Mouse (Mus musculus): ENCODE measurements around the gene Ripply2. TPM values are rescaled to one million over a fixed set of nuclear protein-coding genes. Genes with fewer than 3 reads are reported as not detected.

The Ripply2 gene
- total and polyA plus RNA-seq, 3 experiments = not detected

DNA sequence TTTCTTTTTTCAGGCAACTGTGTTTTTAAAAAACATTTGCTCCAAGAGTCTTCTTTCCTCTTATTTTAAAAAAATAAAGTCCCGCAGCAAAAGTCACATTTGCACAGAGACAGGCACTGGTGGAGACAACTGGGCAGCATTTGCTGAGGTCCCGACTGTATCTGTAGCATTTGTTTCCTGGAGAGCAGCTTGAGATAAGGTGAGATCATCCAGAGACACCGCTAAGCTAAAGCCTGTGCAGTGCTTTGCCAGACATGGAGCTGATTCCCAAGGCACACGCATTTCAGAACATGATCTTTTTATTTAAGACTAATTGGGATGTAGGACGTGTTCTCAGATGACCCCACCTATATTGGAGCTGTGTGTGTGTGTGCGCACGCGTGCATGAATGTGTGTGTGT is 23.6 kb upstream of the Ripply2 start:
- no peak overlapping the region for H3K27ac ChIP-seq
- H3K27me3 ChIP-seq (ENCODE audit: control insufficient read depth, insufficient read depth, low read length) = no peaks in the 10 kb centered on the region
- no peak overlapping the region for H3K4me3 ChIP-seq
- TF ChIP-seq CTCF (IDR thresholded peaks at IDR 0.05) (no peak), EP300 (IDR thresholded peaks at IDR 0.05; ENCODE audit: insufficient read depth, low read depth, low read length) (no peak), POLR2A (IDR thresholded peaks at IDR 0.05; ENCODE audit: insufficient read depth, low read depth, low read length) (no peak)
- 41% methylated on average over 8 of the region's 8 CpGs for WGBS
- no peaks in the 10 kb centered on the region for H3K36me3 ChIP-seq (ENCODE audit: control insufficient read depth, insufficient read depth, low read length)
- no peak for DNase-seq
- no peaks in the 10 kb centered on the region for H3K4me1 ChIP-seq (ENCODE audit: control insufficient read depth, insufficient read depth, low read length)
- intact Hi-C loops (cut with DNase I) = no loop called here
- no peaks in the 10 kb centered on the region for H3K79me2 ChIP-seq (replicated peaks; ENCODE audit: control insufficient read depth, insufficient read depth, low read length)
- no peak overlapping the region for H3K9ac ChIP-seq (ENCODE audit: low read depth, low read length)

DNA sequence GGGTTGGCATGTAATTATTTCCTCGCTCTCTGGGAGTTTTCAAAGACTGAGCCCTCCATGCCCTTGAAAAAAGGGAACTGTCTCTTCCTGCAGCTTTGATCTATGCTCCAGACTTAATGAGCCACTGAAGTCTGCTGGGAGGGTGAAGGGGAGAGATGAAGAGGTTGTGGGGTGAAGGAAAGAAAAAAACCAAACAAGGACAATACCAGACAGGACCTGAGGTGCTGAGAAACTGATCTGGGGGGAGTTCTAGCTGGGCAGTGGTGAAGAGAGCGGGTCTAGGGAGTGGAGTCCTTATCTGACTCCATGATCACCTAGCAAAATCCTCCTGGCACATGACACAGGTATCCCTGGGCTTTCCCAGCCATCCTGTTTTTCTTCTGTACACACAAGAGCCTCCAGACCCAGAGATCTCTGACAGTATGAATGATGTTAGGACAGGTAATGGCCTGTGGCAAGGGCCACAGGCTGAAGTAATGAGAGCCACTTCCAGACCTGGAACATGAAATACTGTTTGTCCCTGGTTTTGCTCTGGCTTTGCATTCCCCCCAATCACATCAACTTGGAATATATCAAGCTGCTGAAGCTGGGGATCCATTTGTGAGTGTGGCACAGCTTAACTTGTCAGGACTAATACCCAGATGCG is 18.2 kb upstream of the Ripply2 start:
- Histone ChIP-seq H3K79me2 (replicated peaks; ENCODE audit: control insufficient read depth, insufficient read depth, low read length) (no peaks in the 10 kb centered on the region), H3K27me3 (ENCODE audit: control insufficient read depth, insufficient read depth, low read length) (no peaks in the 10 kb centered on the region), H3K27ac (no peak overlapping the region), H3K36me3 (ENCODE audit: control insufficient read depth, insufficient read depth, low read length) (no peaks in the 10 kb centered on the region), H3K9ac (ENCODE audit: low read depth, low read length) (no peak overlapping the region), H3K4me3 (no peak overlapping the region), H3K4me1 (ENCODE audit: control insufficient read depth, insufficient read depth, low read length) (no peaks in the 10 kb centered on the region)
- intact Hi-C loops (cut with DNase I) = no loop called here
- no peak for TF ChIP-seq EP300 (IDR thresholded peaks at IDR 0.05; ENCODE audit: insufficient read depth, low read depth, low read length)
- WGBS = 74% methylated on average over 3 of the region's 3 CpGs
- no peak for DNase-seq

DNA sequence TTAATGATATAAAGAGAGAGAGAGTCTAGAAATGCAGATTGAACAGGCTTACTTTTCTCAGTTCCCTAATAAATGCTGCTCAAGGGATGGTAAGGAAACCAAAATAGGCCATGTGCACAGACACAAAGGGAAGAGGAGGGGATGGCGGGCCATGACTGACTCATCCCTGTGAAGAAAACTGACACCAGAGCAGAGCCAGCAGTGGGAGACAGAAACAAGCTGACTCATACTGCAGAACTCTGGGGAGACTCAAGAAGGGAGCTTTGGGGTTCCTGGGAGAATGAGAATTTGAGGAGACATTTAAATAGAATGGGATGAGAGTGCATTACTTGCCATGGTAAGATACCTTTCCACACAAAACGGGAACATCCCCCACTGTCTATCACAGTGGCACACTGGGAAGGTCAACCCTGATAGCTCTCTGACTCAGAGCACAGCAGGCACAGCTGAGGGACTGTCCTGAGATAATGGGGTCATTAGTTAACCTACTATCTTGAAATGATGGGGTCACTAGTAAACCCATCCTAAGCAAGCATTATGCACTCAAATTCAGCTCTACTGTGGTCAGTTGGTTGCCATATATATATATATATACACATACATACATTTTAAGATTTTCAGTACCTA is 15.3 kb upstream of the Ripply2 start:
- no peaks in the 10 kb centered on the region for H3K36me3 ChIP-seq (ENCODE audit: control insufficient read depth, insufficient read depth, low read length)

DNA sequence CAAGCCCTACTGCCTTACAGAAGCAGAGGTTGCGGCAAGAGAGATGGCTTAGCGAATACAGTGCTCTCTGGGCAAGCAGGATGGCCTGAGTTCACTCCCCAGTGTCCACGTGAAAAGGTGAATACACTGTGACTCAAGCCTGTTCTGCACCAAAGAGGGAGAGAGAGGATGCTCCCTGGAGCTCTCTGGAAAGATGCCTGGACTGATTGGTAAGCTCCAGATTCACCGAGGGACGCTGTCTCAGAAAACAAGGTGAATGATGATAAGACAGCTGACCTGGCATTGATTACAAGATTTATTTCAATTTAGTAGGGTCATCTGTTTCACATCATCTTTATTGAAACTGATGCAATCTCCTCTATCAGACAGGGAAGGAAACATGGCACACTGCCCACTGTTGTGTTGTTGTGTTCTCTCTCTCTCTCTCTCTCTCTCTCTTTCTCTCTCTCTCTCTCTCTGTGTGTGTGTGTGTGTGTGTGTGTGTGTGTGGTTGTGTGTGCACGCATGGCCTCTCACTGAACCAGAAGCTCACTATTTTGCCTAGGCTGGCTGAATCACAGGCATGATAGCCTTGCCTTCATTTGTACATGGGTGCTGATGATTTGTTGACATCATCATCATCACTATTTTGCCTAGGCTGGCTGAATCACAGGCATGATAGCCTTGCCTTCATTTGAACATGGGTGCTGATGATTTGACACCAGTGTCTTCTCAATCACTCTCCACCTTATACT is 10.5 kb upstream of the Ripply2 start:
- H3K9ac ChIP-seq (ENCODE audit: low read depth, low read length) = no peak overlapping the region
- WGBS = 54% methylated on average over 6 of the region's 6 CpGs

More for the DNA sequence above, 15.3 kb upstream of the Ripply2 start:
- Histone ChIP-seq H3K79me2 (replicated peaks; ENCODE audit: control insufficient read depth, insufficient read depth, low read length) (no peaks in the 10 kb centered on the region), H3K27ac (no peak overlapping the region), H3K4me3 (no peak overlapping the region), H3K27me3 (ENCODE audit: control insufficient read depth, insufficient read depth, low read length) (no peaks in the 10 kb centered on the region), H3K4me1 (ENCODE audit: control insufficient read depth, insufficient read depth, low read length) (no peaks in the 10 kb centered on the region), H3K9ac (ENCODE audit: low read depth, low read length) (no peak overlapping the region)
- intact Hi-C loops (cut with DNase I) = no loop called here
- 45% methylated on average over 2 of the region's 2 CpGs for WGBS
- TF ChIP-seq CTCF (IDR thresholded peaks at IDR 0.05) = no peak
- TF ChIP-seq POLR2A (IDR thresholded peaks at IDR 0.05; ENCODE audit: insufficient read depth, low read depth, low read length) = no peak
- no peak for TF ChIP-seq EP300 (IDR thresholded peaks at IDR 0.05; ENCODE audit: insufficient read depth, low read depth, low read length)
- DNase-seq = no peak

DNA sequence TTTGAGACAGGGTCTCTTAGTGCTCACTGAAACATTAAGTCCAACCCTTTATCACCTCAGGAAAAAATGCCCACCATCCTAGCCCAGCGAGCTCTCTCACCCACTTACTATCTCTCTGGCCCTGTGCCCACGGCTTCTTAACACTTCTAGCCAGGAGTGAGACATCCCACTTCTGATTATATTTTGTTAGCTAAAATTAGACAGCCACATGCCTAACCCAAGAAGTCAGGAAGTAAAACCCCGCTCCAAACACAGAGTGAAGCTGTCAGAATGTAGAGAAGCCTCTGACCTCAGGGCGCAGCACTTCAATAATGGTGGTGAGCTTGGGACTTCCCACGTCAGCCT is 9.9 kb upstream of the Ripply2 start:
- Histone ChIP-seq H3K79me2 (replicated peaks; ENCODE audit: control insufficient read depth, insufficient read depth, low read length) (no peaks in the 10 kb centered on the region), H3K27ac (peak overlapping the region; percentile 3; the same call in 1 of the 2 replicates), H3K9ac (ENCODE audit: low read depth, low read length) (no peak overlapping the region), H3K36me3 (ENCODE audit: control insufficient read depth, insufficient read depth, low read length) (no peaks in the 10 kb centered on the region), H3K4me1 (ENCODE audit: control insufficient read depth, insufficient read depth, low read length) (no peaks in the 10 kb centered on the region), H3K27me3 (ENCODE audit: control insufficient read depth, insufficient read depth, low read length) (no peaks in the 10 kb centered on the region), H3K4me3 (no peak overlapping the region)
- intact Hi-C loops (cut with DNase I) = no loop called here
- DNase-seq = peak in 1 of 2 experiments; percentile 22
- WGBS = 7% methylated on average over 5 of the region's 5 CpGs
- TF ChIP-seq POLR2A (IDR thresholded peaks at IDR 0.05; ENCODE audit: insufficient read depth, low read depth, low read length) (no peak), CTCF (IDR thresholded peaks at IDR 0.05) (no peak), EP300 (IDR thresholded peaks at IDR 0.05; ENCODE audit: insufficient read depth, low read depth, low read length) (no peak)

More for the DNA sequence above, 10.5 kb upstream of the Ripply2 start:
- TF ChIP-seq EP300 (IDR thresholded peaks at IDR 0.05; ENCODE audit: insufficient read depth, low read depth, low read length) = no peak
- TF ChIP-seq POLR2A (IDR thresholded peaks at IDR 0.05; ENCODE audit: insufficient read depth, low read depth, low read length) = no peak
- TF ChIP-seq CTCF (IDR thresholded peaks at IDR 0.05) = no peak
- Histone ChIP-seq H3K79me2 (replicated peaks; ENCODE audit: control insufficient read depth, insufficient read depth, low read length) (no peaks in the 10 kb centered on the region), H3K27me3 (ENCODE audit: control insufficient read depth, insufficient read depth, low read length) (no peaks in the 10 kb centered on the region), H3K4me1 (ENCODE audit: control insufficient read depth, insufficient read depth, low read length) (no peaks in the 10 kb centered on the region), H3K27ac (no peak overlapping the region), H3K36me3 (ENCODE audit: control insufficient read depth, insufficient read depth, low read length) (no peaks in the 10 kb centered on the region), H3K4me3 (no peak overlapping the region)
- intact Hi-C loops (cut with DNase I) = no loop called here
- no peak for DNase-seq

DNA sequence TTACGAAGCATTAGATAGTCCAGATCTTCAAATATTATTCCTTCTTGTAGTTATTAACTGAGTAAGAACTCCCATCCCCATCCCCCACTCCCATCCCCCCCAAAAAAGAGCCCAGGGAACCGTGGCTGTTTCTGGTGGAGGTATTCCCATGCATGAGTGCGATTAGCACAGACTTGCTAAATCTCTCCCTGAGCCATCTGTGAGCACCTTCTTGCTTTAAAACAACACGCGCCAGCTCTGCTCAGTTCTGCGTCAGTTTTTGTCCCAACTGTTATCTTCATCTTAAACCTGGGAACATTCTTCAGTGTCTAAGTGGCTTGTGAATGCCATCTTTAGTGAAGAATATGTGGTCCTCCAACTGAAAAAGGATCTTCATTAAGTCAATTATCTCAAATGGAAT is 6.8 kb upstream of the Ripply2 start:
- Histone ChIP-seq H3K27me3 (ENCODE audit: control insufficient read depth, insufficient read depth, low read length) (no peaks in the 10 kb centered on the region), H3K4me3 (no peak overlapping the region), H3K36me3 (ENCODE audit: control insufficient read depth, insufficient read depth, low read length) (no peaks in the 10 kb centered on the region), H3K79me2 (replicated peaks; ENCODE audit: control insufficient read depth, insufficient read depth, low read length) (no peaks in the 10 kb centered on the region), H3K4me1 (ENCODE audit: control insufficient read depth, insufficient read depth, low read length) (no peaks in the 10 kb centered on the region), H3K9ac (ENCODE audit: low read depth, low read length) (no peak overlapping the region), H3K27ac (no peak overlapping the region)
- no peak for DNase-seq
- intact Hi-C loops (cut with DNase I) = no loop called here
- 63% methylated on average over 6 of the region's 6 CpGs for WGBS
- TF ChIP-seq POLR2A (IDR thresholded peaks at IDR 0.05; ENCODE audit: insufficient read depth, low read depth, low read length) = no peak
- TF ChIP-seq EP300 (IDR thresholded peaks at IDR 0.05; ENCODE audit: insufficient read depth, low read depth, low read length) = no peak
- no peak for TF ChIP-seq CTCF (IDR thresholded peaks at IDR 0.05)
